Mouse (Mus musculus) lung, postnatal 10 days (tissue): Measurements from ENCODE around the gene Romo1.
"Not testable (repeated sequence)": the region's sequence is repeated elsewhere in the genome, so short reads cannot be mapped to it uniquely, and the experiment has no call there.

ENCODE experiments used
- DNase-seq: peaks from one replicate; pipeline ENCODE4 v3.0.0; 2021

Gene Romo1

GRCm38 (mm10) chr2:156143953-156144724 lies at the start of gene Romo1, which contains the start of gene Nfs1:
TSS of gene Romo1 (plus strand) at chr2:156144039.
TSS of gene Nfs1 (minus strand) at chr2:156144186.
- peak; percentile 96 for DNase-seq

GRCm38 (mm10) chr2:156110627-156111357 lies 33.0 kb upstream of the Romo1 start:
- peak; percentile 8 for DNase-seq

GRCm38 (mm10) chr2:156111358-156112079 lies 32.3 kb upstream of the Romo1 start, which contains the start of the genes Cpne1 and Rbm12:
TSS of gene Cpne1 (minus strand) at chr2:156111965.
TSS of gene Rbm12 (minus strand) at chr2:156111978.
- DNase-seq, result peak; percentile 95

GRCm38 (mm10) chr2:156112080-156112423 lies 31.8 kb upstream of the Romo1 start:
- DNase-seq, result not testable (repeated sequence)

DNA sequence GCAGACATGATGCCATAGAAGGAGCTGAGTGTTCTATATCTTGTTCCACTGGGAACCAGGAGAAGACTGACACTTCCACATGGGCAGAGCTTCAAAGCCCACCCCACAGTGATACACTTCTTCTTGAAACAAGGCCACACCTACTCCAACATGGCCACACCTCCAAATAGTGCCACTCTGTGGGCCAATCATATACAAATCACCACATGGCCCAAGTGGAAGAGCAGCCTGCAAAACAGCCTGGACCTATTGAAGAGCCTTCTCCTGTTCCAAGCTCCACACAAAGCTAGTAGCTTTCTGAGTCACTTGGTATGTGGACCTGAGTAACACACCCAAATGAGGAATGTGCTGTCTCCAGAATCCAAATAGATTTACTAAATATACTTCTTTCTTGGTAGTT lies 24.3 kb upstream of the Romo1 start:
- no peak for DNase-seq

GRCm38 (mm10) chr2:156123731-156124130 lies 20.1 kb upstream of the Romo1 start:
- DNase-seq, result no peak

GRCm38 (mm10) chr2:156126992-156127391 lies 16.8 kb upstream of the Romo1 start, which contains the start of gene Gm28036:
TSS of gene Gm28036 (minus strand) at chr2:156127092.
- DNase-seq, result no peak

GRCm38 (mm10) chr2:156134161-156134560 lies 9.7 kb upstream of the Romo1 start:
- no peak for DNase-seq

DNA sequence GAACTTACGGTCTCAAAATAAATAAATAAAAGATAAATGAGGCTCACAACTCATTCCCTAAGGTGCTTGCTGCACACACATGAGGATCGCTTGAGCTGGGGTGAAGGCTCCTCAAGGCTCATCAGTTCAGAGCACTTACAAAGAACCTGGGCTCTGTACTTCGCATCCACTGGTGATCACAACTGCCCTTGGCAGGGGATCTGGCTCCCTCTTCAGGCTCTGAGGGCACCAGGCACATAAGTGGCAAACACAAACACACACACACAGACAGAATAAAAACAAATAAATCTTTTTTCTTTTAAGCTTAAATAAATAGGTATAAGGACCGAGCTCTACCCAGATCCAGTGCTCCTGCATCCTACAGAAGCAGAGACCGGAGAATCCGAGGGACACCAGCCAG lies 8.1 kb upstream of the Romo1 start:
- DNase-seq, result no peak

GRCm38 (mm10) chr2:156142820-156143219 lies 1.0 kb upstream of the Romo1 start:
- no peak for DNase-seq

DNA sequence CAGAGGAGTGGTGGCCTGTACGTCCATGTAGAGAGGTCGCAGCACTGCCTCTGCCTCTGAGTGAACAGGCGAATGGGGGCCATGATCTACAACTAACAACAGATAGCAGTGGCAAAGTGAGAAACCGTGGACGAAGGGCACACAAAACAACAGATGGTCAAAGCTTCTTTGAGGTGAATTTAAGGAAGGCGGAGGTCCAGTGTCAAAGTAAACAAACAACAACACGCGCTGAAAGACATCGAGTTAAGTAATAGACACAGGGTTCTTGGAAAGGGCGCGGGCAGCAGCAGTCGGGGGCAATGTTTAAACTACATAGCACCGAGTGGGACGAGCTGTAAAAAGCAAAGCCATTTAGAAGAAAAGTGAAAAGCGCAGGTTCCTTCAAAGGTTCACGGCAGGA lies 472 bp upstream of the Romo1 start:
- no peak for DNase-seq

- DNase-seq, result no peak
Observed at GRCm38 (mm10) chr2:156145486-156146130, 1.8 kb downstream of the Romo1 start.

DNA sequence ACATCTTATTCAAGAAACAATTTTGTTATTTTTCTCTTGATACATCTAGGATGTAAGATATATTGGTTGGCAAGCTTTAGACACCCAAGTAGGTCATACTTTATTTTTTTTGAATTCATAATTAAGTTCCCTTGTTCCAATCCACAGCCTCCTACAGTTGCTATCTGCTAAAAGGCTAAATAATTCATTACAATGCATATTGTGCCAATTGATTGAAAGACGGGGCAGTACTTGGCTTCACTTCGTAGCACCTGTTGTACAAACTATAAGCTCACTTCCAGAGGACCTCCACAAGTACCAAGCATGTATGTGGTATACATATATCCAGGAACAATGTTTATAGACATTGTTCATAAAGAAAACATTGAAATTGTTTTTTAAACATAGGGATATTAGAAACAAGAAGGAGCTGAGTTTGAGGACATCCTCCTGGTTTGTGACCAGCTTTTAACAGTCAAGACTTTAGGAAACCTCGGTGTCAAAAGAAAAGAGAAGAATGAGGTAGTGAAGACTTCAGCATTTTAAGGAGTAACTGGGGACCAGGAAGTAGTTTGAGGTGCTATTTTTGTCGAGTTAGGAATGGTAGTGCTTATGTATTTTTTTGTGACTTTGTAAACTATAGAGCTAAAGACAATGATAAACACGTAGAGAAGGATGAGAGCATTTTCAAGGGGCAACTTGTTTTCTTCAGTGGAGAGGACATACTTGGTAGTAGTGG lies 2.6 kb downstream of the Romo1 start:
- DNase-seq, result no peak

DNA sequence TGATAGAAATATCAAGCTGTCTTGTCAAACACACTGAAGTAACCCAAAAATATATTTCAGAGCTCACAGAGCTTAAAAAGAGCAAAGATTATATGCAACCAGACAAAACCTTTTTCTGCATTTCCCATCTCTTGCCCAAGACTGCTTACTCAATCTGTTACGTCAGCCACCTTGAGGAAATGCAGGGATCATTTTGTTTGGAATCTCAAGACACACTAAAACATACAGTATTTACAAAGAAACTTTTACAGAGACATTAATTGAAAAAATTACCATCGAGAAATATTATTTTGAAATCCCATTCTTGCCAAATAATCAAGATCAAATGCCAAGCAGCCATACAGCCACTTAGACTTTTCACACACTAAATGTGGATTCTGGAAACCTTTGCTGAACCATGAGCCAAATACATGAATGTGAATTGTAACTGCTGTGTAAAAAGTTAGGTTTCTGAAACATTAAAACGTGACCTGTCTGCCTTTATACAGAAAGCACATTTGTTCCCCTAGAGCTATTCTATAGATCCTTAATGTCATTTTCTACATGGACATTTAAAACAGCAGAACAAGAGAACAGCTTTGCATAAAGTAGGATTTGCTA lies 3.6 kb downstream of the Romo1 start:
- DNase-seq, result no peak

GRCm38 (mm10) chr2:156151538-156151937 lies 7.7 kb downstream of the Romo1 start:
- DNase-seq, result no peak

DNA sequence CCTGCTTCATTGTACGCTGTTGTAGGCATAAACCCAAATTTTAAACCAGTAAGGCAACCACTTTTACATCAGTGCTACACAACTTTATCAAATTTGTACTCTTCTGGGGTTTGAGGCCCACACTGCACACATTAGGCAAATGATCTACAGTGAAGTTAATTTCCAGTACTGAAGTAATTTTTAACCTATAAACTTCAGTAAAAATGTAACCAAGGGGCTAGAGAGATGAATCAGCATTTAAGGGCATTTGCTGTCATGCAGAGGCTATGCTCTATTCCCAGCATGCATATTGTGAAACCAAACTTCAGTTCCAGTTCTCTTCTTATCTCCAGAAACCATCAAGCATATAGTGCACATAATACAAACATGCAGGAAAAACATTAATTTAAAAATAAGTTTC lies 21.6 kb downstream of the Romo1 start:
- DNase-seq, result no peak

GRCm38 (mm10) chr2:156166557-156166956 lies 22.7 kb downstream of the Romo1 start:
- DNase-seq, result no peak

DNA sequence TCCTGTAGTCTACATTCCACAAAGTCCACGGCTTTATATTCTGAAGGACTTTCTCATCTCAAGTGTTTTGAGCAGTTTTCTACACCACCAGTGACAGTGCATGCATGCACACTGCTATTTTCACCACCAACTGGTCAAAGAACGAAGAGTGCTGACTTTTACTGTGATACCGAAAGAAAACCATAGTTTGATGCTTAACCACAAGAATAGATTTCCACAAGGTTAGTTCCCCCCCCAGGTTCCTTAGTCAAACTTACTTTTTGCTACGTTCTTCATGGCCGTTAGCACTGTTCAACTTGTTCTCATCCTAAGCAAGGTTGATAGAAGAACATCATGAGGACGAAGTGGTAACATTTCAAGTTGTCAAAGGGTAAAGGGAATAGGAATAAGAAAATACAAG lies 33.2 kb downstream of the Romo1 start:
- no peak for DNase-seq

- DNase-seq, result no peak
Observed at GRCm38 (mm10) chr2:156177651-156178050, 33.8 kb downstream of the Romo1 start.

GRCm38 (mm10) chr2:156179046-156179795 lies 35.4 kb downstream of the Romo1 start:
- peak; percentile 89 for DNase-seq

- no peak for DNase-seq
Observed at GRCm38 (mm10) chr2:156179796-156180093, 35.9 kb downstream of the Romo1 start.
